Mouse (Mus musculus) embryonic fibroblast, embryonic 13.5 days (primary cell): ENCODE results near the gene Tmem150c.

ENCODE experiments used
- CTCF ChIP-seq: IDR thresholded peaks from 2 replicates; pipeline ENCODE4 v1.5.1; 2011; ENCODE audit warnings: mild to moderate bottlenecking, control low read depth, low read length, moderate library complexity, borderline replicate concordance; ENCODE audit not compliant: insufficient read depth
- POLR2A ChIP-seq: IDR thresholded peaks from 2 replicates; pipeline ENCODE4 v1.6.1; 2011; ENCODE audit warnings: low read depth, mild to moderate bottlenecking, control low read depth, low read length, moderate library complexity

- no peak for TF ChIP-seq POLR2A
- TF ChIP-seq CTCF: no peak
Observed at GRCm38 (mm10) chr5:100113403-100113802, 46.2 kb downstream of the Tmem150c start.
